Mouse (Mus musculus) c-Kit-positive CD71-negative TER-119-negative erythroid progenitor cells, embryonic 14.5 days (primary cell): ENCODE data around the gene Serpinb7.

Experiments
- DNase-seq: peaks from one replicate; pipeline ENCODE4 v3.0.0-alpha.2; 2013; ENCODE audit warnings: low read depth

Gene Serpinb7

GRCm38 (mm10) chr1:107489577-107489976 is 90.1 kb downstream of the Serpinb7 start:
- no peak for DNase-seq

- DNase-seq: no peak
Observed at GRCm38 (mm10) chr1:107496789-107497188, 97.3 kb downstream of the Serpinb7 start.

- no peak for DNase-seq
Observed at GRCm38 (mm10) chr1:107502025-107502424, 102.6 kb downstream of the Serpinb7 start.
